Mouse (Mus musculus) forebrain, embryonic 11.5 days (tissue): ENCODE measurements around the gene Pih1d3. TPM values are rescaled to one million over a fixed set of nuclear protein-coding genes. Genes with fewer than 3 reads are reported as not detected.

Experiments used
- ATAC-seq: fragments of 200-750 bp; cut with Nextera tagmentation; replicated peaks from 2 replicates; pipeline ENCODE4 v1.8.0; 2017; ENCODE audit warnings: moderate TSS enrichment; ENCODE audit not compliant: low FRiP score
- DNase-seq: peaks from one replicate; pipeline ENCODE4 v3.0.0-alpha.2; 2017; ENCODE audit warnings: low spot score
- H3K27ac ChIP-seq: fragments of 300-500 bp; sonication (generic); 2 replicates; pipeline ENCODE4 v1.5.1; 2014; ENCODE audit warnings: low read depth, low read length
- H3K27me3 ChIP-seq: fragments of 300-500 bp; sonication (generic); 2 replicates; pipeline ENCODE4 v1.6.1; 2014; ENCODE audit warnings: mild to moderate bottlenecking, low read length, mixed read lengths; ENCODE audit not compliant: control insufficient read depth, insufficient read depth
- H3K36me3 ChIP-seq: fragments of 300-500 bp; sonication (generic); 2 replicates; pipeline ENCODE4 v1.6.1; 2014; ENCODE audit warnings: mild to moderate bottlenecking, low read length, moderate library complexity, mixed read lengths; ENCODE audit not compliant: control insufficient read depth, insufficient read depth
- H3K4me1 ChIP-seq: fragments of 300-500 bp; sonication (generic); replicated peaks from 2 replicates; pipeline ENCODE4 v1.6.1; 2014; ENCODE audit warnings: low read length, mixed read lengths; ENCODE audit not compliant: control insufficient read depth, insufficient read depth
- H3K4me2 ChIP-seq: fragments of 300-500 bp; sonication (generic); 2 replicates; pipeline ENCODE4 v1.6.1; 2014; ENCODE audit warnings: low read depth, mild to moderate bottlenecking, low read length, moderate library complexity, mixed read lengths; ENCODE audit not compliant: severe bottlenecking
- H3K4me3 ChIP-seq: fragments of 300-500 bp; sonication (generic); 2 replicates; pipeline ENCODE4 v1.5.1; 2014; ENCODE audit warnings: low read depth, low read length
- H3K9ac ChIP-seq: fragments of 300-500 bp; sonication (generic); 2 replicates; pipeline ENCODE4 v1.6.1; 2014; ENCODE audit warnings: low read length
- H3K9me3 ChIP-seq: fragments of 300-500 bp; sonication (generic); 2 replicates; pipeline ENCODE4 v1.6.1; 2016; ENCODE audit warnings: low read length, mixed read lengths; ENCODE audit not compliant: control insufficient read depth
- WGBS: fragments of 180-500 bp; shearing (Covaris S2); extraction: QIAGEN DNeasy Blood & Tissue Kit; methylation state at CpG from one replicate; pipeline ENCODE4 v1.1.7; 2014; 5-methylcytosine and 5-hydroxymethylcytosine counted together
- polyA plus RNA-seq: library from polyadenylated mRNA; unstranded; fragments of >200 nt; fragmentation: Nextera tagmentation; extraction: Ambion mirVana; gene quantifications from 2 replicates; pipeline ENCODE4 v1.2.1, GENCODE M21; 2014

Gene Pih1d3
- polyA plus RNA-seq, 1 experiment from 2014 or later = not detected

DNA sequence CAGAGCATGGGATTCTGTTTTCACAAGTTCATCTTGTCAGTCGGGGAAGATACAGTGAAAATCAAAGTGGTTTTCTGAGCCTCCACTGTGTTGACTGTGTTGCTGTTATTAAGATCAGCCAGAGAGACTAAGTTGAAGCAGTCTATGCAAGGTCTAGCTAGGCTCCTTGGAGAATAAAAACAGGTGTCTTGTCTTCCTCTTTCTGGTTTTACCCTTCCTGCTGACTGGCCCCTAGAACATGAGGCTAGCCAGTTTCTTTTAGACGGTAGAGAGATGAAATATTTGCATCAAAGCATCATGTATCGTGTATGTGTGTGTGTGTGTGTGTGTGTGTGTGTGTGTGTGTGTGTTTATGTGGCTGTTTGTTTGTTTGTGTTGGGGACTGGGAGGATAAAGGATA, 16.9 kb upstream of the Pih1d3 start:
- no peaks in the 10 kb centered on the region for H3K9me3 ChIP-seq
- H3K27ac ChIP-seq = no peak overlapping the region
- no peak overlapping the region for H3K4me3 ChIP-seq
- ATAC-seq = no peak
- no peaks in the 10 kb centered on the region for H3K27me3 ChIP-seq
- DNase-seq = no peak
- H3K4me2 ChIP-seq = no peak overlapping the region
- no peak overlapping the region for H3K9ac ChIP-seq
- H3K36me3 ChIP-seq = no peaks in the 10 kb centered on the region
- no peaks in the 10 kb centered on the region for H3K4me1 ChIP-seq
- 68% methylated on average over 3 of the region's 3 CpGs for WGBS

DNA sequence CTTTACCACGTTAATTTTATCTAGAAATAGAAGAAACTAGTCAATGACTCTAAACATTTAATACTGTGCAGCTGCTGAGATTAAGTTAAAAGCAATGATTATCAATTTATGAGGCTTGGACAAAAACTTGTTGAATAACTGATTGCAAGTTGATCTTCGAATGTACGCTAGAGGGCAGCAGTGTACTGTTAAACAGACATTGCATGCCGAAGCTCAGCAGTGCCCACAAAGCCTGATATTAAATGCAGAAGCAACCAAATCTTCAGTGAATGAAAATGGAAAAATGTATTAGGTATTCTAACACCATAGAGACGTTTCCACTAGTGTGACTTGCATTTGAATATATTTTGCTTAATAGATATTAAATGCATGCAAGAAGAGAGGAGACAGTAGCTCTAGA, 12.5 kb upstream of the Pih1d3 start:
- WGBS = 2% methylated on average over 5 of the region's 5 CpGs
- DNase-seq = no peak

DNA sequence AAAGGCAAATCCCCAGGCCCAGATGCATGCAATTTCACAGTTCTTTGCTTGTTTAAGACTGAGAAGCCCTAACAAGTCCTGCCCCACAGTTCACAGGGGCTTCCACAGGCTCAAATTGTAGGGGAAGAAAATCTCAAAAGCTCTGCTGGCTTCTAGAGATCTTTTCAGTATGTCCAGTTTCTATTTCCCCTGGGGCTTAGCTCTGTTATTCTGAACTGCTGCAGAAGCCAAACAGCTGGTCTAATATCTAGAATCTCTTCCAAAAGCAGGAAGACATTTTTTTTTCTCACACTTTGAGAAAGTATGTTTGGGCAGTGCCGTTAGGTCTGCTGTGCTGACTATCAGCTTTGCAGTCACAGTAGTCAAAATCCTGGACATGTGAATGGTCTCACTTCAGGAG, 7.8 kb upstream of the Pih1d3 start:
- DNase-seq = no peak
- Histone ChIP-seq H3K36me3 (no peaks in the 10 kb centered on the region), H3K9me3 (no peaks in the 10 kb centered on the region), H3K4me1 (no peaks in the 10 kb centered on the region), H3K9ac (no peak overlapping the region), H3K4me2 (no peak overlapping the region), H3K4me3 (no peak overlapping the region), H3K27ac (no peak overlapping the region), H3K27me3 (no peaks in the 10 kb centered on the region)
- WGBS = 90% methylated on average over 1 of the region's 1 CpGs
- no peak for ATAC-seq

More for the DNA sequence above, 12.5 kb upstream of the Pih1d3 start:
- no peak overlapping the region for H3K4me2 ChIP-seq
- no peak overlapping the region for H3K9ac ChIP-seq
- H3K27ac ChIP-seq = no peak overlapping the region
- H3K27me3 ChIP-seq = no peaks in the 10 kb centered on the region
- H3K4me3 ChIP-seq = no peak overlapping the region
- H3K4me1 ChIP-seq = no peaks in the 10 kb centered on the region
- no peak; the same call in 1 of the 2 replicates for ATAC-seq
- H3K9me3 ChIP-seq = no peaks in the 10 kb centered on the region
- no peaks in the 10 kb centered on the region for H3K36me3 ChIP-seq

DNA sequence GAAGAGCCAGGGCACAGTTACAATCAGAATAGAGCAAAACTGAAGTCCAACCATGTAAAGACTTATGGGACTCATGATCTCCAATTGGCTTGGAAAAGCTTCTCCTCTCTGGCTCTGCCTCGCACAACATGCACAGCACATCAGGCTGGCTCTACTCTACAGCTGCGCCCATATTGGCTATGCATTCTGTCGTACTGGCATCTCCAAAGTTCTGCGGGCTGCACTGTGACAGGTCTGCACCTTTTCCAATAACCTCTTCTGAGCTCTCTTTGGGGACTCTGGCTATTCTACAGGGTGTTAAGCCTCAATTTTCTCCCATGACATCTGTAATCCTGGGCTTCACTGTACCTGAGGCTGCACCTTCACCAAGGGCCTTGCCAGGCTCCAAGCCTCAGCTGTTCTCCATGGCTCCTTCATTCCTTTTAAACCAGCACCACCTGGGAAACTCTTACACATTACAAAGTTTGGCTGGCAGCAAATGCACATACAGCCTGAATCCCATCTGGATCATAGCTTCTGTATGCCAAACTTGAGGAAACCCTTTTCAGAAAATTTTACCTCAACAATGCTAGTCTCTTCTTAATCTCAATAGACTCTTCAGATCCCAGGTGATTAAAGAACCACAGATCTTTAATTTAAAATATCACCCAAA, 1.9 kb upstream of the Pih1d3 start:
- DNase-seq (no peak), ATAC-seq (no peak)
- Histone ChIP-seq H3K36me3 (no peaks in the 10 kb centered on the region), H3K9me3 (no peaks in the 10 kb centered on the region), H3K27me3 (no peaks in the 10 kb centered on the region), H3K4me3 (no peak overlapping the region), H3K9ac (no peak overlapping the region), H3K27ac (no peak overlapping the region), H3K4me2 (no peak overlapping the region), H3K4me1 (no peaks in the 10 kb centered on the region)
- WGBS = 90% methylated on average over 4 of the region's 4 CpGs

DNA sequence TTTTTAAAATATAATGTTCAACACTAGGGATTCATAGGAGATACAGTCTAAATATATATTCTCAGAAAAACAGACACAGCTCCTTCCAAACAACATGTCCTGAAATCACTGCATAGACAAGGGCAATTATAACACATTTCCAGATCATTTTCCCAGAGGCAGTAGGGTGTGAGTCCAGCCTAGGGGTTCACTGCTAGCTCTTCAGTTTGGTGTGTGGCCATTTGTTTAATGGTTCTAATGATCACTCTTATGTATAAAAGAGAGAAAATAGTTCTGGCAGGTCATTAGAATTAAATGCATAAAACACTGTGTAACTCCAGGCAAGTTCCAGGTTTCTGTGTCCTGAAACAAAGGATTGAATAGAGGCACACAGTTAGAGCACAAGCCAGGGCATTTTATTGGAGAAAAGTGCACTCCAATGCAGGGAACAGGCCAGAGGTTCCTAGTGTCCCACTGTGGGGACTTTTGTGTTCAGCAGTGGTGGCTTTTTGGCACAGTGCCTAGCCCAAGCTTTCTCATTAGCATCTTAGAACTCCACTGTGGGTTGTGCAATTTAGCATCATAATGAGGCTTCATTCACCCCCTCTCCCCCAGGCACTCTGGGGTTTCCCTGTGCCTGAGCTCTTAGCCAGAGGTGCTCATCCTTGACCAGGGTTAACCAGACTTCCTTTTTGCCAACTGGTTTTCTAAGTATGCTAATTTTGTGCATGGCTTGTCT, 10.8 kb downstream of the Pih1d3 start:
- Histone ChIP-seq H3K36me3 (no peaks in the 10 kb centered on the region), H3K4me3 (no peak overlapping the region), H3K9ac (no peak overlapping the region), H3K27ac (no peak overlapping the region), H3K27me3 (peaks cover 13% of the 10 kb centered on the region; the same call in 1 of the 2 replicates), H3K9me3 (no peaks in the 10 kb centered on the region), H3K4me1 (no peaks in the 10 kb centered on the region), H3K4me2 (no peak overlapping the region)
- ATAC-seq = peak; percentile 93
- DNase-seq = peak; percentile 78

DNA sequence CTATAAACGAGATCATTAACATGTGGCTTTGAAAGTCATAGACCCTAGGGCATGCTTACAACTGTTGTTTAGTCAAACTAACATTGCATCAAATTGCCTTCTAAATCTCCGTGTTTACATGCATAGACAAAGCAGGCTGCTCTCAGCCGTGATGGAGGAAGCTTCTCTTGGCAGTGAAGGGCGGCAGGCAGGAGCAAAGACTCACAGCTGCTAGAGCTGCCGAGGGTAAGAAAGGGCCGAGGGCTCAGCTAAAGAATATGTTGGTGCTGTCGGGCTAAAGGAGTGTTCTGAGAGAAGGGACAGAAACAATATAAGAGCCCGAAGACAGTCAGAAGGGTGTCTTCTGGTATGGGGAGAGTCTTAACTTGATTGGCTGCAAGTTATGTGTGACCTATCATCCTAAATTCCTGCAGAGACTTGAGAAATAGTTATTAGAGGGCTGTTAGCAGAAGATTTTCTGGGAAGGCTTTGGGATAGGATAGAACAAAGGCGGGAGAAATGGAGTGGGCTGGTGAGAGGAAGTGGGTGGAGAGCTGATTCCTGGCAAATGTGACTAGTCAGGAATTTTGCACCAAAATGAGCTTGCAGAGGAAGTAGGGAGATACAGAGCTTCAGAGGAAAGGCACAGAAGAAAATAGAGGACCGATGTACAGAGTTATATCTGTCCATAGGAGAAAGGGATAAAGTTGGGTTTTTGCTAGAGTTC, 37.7 kb downstream of the Pih1d3 start:
- ATAC-seq (no peak), DNase-seq (no peak)
- H3K9me3 ChIP-seq = no peaks in the 10 kb centered on the region
- H3K4me2 ChIP-seq = no peak overlapping the region
- WGBS = 79% methylated on average over 10 of the region's 10 CpGs
- no peaks in the 10 kb centered on the region for H3K4me1 ChIP-seq
- no peak overlapping the region for H3K4me3 ChIP-seq
- no peak overlapping the region for H3K9ac ChIP-seq
- H3K27ac ChIP-seq = no peak overlapping the region
- no peaks in the 10 kb centered on the region for H3K27me3 ChIP-seq
- H3K36me3 ChIP-seq = no peaks in the 10 kb centered on the region

Other genes with a start within 250 kb of the Pih1d3 start
- gene AC153137.1, start 244.9 kb upstream of the Pih1d3 start, polyA plus RNA-seq = not detected in 2 replicates
- gene Lgsn, start 46.4 kb upstream of the Pih1d3 start, polyA plus RNA-seq = not detected in 2 replicates
- gene 4931428L18Rik, start 154 bp upstream of the Pih1d3 start, polyA plus RNA-seq = not detected in 2 replicates